In genomic region chr12:27342691-27343605, GRCm38 (mm10) we compare ENCODE assay signal across 8 mouse cellular contexts. TPM values are rescaled to one million over a fixed set of nuclear protein-coding genes. Genes with fewer than 3 reads are reported as not detected.
DNase-seq lines count a peak whose midpoint lies in the region; ATAC-seq lines count a peak whose summit lies in the region.

No protein-coding gene starts in this region.

- under 1% methylated on average over 80 of the region's 83 CpGs for WGBS in embryonic facial prominence, embryonic 13.5 days
- under 1% methylated on average over 82 of the region's 83 CpGs for WGBS in heart, embryonic 10.5 days
- WGBS in kidney, embryonic 14.5 days, result under 1% methylated on average over 77 of the region's 83 CpGs
- WGBS in limb, embryonic 11.5 days, result under 1% methylated on average over 83 of the region's 83 CpGs
- WGBS in midbrain, embryonic 13.5 days, result under 1% methylated on average over 73 of the region's 83 CpGs
- 0% methylated on average over 82 of the region's 83 CpGs for WGBS in stomach, embryonic 15.5 days

- H3K27ac ChIP-seq in embryonic facial prominence, embryonic 13.5 days, result peak overlapping the region; percentile 99
- peak overlapping the region; percentile 95 for H3K27ac ChIP-seq in heart, embryonic 10.5 days
- peak overlapping the region; percentile 93 for H3K27ac ChIP-seq in kidney, embryonic 14.5 days (ENCODE audit: low read depth, low read length)
- H3K27ac ChIP-seq in limb, embryonic 11.5 days (replicated peaks; ENCODE audit: low read depth, low read length), result peak overlapping the region; percentile 98
- H3K27ac ChIP-seq in midbrain, embryonic 13.5 days, result peak overlapping the region; percentile 100
- H3K27ac ChIP-seq in stomach, embryonic 15.5 days, result peak overlapping the region; percentile 95

- peaks cover 29% of the 10 kb centered on the region for H3K4me1 ChIP-seq in embryonic facial prominence, embryonic 13.5 days
- peaks cover 7% of the 10 kb centered on the region; the same call in 1 of the 2 replicates for H3K4me1 ChIP-seq in heart, embryonic 10.5 days
- peaks cover 3% of the 10 kb centered on the region; the same call in 1 of the 2 replicates for H3K4me1 ChIP-seq in kidney, embryonic 14.5 days (ENCODE audit: control insufficient read depth, insufficient read depth, low read length)
- peaks cover 2% of the 10 kb centered on the region; the same call in 1 of the 2 replicates for H3K4me1 ChIP-seq in limb, embryonic 11.5 days (ENCODE audit: control insufficient read depth, insufficient read depth, low read length)
- peaks cover 28% of the 10 kb centered on the region for H3K4me1 ChIP-seq in midbrain, embryonic 13.5 days (replicated peaks)
- H3K4me1 ChIP-seq in stomach, embryonic 15.5 days, result no peaks in the 10 kb centered on the region

- ATAC-seq in embryonic facial prominence, embryonic 13.5 days (ENCODE audit: insufficient number of reproducible peaks, insufficient read depth, low FRiP score, low TSS enrichment, low read depth), result peak; percentile 92
- peak; percentile 94 for ATAC-seq in kidney, embryonic 14.5 days (ENCODE audit: low FRiP score, low TSS enrichment)
- ATAC-seq in limb, embryonic 11.5 days (ENCODE audit: insufficient number of reproducible peaks, low FRiP score, low TSS enrichment, low read depth), result peak; percentile 93
- ATAC-seq in midbrain, embryonic 13.5 days, result peak; percentile 94
- peak; percentile 91 for ATAC-seq in stomach, embryonic 15.5 days (ENCODE audit: insufficient read depth, low FRiP score, low read depth)

- H3K9ac ChIP-seq in embryonic facial prominence, embryonic 13.5 days, result peak overlapping the region; percentile 100
- H3K9ac ChIP-seq in kidney, embryonic 14.5 days (ENCODE audit: low read depth, low read length), result peak overlapping the region; percentile 97
- H3K9ac ChIP-seq in limb, embryonic 11.5 days (ENCODE audit: low read length), result peak overlapping the region; percentile 100
- peak overlapping the region; percentile 100 for H3K9ac ChIP-seq in midbrain, embryonic 13.5 days (replicated peaks)
- H3K9ac ChIP-seq in stomach, embryonic 15.5 days, result peak overlapping the region; percentile 50; the same call in 1 of the 2 replicates

- H3K4me2 ChIP-seq in embryonic facial prominence, embryonic 13.5 days, result peak overlapping the region; percentile 74
- peak overlapping the region; percentile 81 for H3K4me2 ChIP-seq in kidney, embryonic 14.5 days (replicated peaks; ENCODE audit: low read depth, low read length)
- H3K4me2 ChIP-seq in limb, embryonic 11.5 days (ENCODE audit: low read depth, severe bottlenecking), result peak overlapping the region; percentile 73
- peak overlapping the region; percentile 71 for H3K4me2 ChIP-seq in midbrain, embryonic 13.5 days (replicated peaks)
- peak overlapping the region; percentile 89 for H3K4me2 ChIP-seq in stomach, embryonic 15.5 days

- peaks cover 11% of the 10 kb centered on the region for H3K36me3 ChIP-seq in embryonic facial prominence, embryonic 13.5 days
- no peaks in the 10 kb centered on the region for H3K36me3 ChIP-seq in heart, embryonic 10.5 days
- H3K36me3 ChIP-seq in kidney, embryonic 14.5 days (ENCODE audit: control insufficient read depth, insufficient read depth, low read length), result no peaks in the 10 kb centered on the region
- H3K36me3 ChIP-seq in limb, embryonic 11.5 days (ENCODE audit: control insufficient read depth, insufficient read depth, low read length), result no peaks in the 10 kb centered on the region
- peaks cover 10% of the 10 kb centered on the region; the same call in 1 of the 2 replicates for H3K36me3 ChIP-seq in midbrain, embryonic 13.5 days
- H3K36me3 ChIP-seq in stomach, embryonic 15.5 days, result no peaks in the 10 kb centered on the region

- no peaks in the 10 kb centered on the region for H3K27me3 ChIP-seq in embryonic facial prominence, embryonic 13.5 days
- no peaks in the 10 kb centered on the region for H3K27me3 ChIP-seq in heart, embryonic 10.5 days (ENCODE audit: insufficient read depth, poor library complexity, severe bottlenecking)
- no peaks in the 10 kb centered on the region for H3K27me3 ChIP-seq in kidney, embryonic 14.5 days (ENCODE audit: control insufficient read depth, insufficient read depth, low read length)
- H3K27me3 ChIP-seq in limb, embryonic 11.5 days (ENCODE audit: control insufficient read depth, insufficient read depth, low read length), result no peaks in the 10 kb centered on the region
- H3K27me3 ChIP-seq in midbrain, embryonic 13.5 days, result no peaks in the 10 kb centered on the region
- H3K27me3 ChIP-seq in stomach, embryonic 15.5 days (replicated peaks), result no peaks in the 10 kb centered on the region

- DNase-seq in brain, embryonic 18.5 days (ENCODE audit: low read depth, low spot score), result peak; percentile 98
- DNase-seq in heart, embryonic 10.5 days (ENCODE audit: low spot score), result peak; percentile 96
- DNase-seq in limb, embryonic 11.5 days (ENCODE audit: low spot score), result peak; percentile 97
- DNase-seq in thymus, postnatal 25 days, result no peak

- H3K4me3 ChIP-seq in embryonic facial prominence, embryonic 13.5 days, result peak overlapping the region; percentile 97
- H3K4me3 ChIP-seq in heart, embryonic 10.5 days, result peak overlapping the region; percentile 76
- H3K4me3 ChIP-seq in kidney, embryonic 14.5 days (ENCODE audit: low read length), result peak overlapping the region; percentile 99
- H3K4me3 ChIP-seq in limb, embryonic 11.5 days (ENCODE audit: low read depth, low read length), result peak overlapping the region; percentile 100
- peak overlapping the region; percentile 100 for H3K4me3 ChIP-seq in midbrain, embryonic 13.5 days (replicated peaks)
- peak overlapping the region; percentile 78 for H3K4me3 ChIP-seq in stomach, embryonic 15.5 days (replicated peaks)

- H3K9me3 ChIP-seq in embryonic facial prominence, embryonic 13.5 days, result no peaks in the 10 kb centered on the region
- no peaks in the 10 kb centered on the region for H3K9me3 ChIP-seq in heart, embryonic 10.5 days
- H3K9me3 ChIP-seq in kidney, embryonic 14.5 days (ENCODE audit: control insufficient read depth, low read length), result no peaks in the 10 kb centered on the region
- no peaks in the 10 kb centered on the region for H3K9me3 ChIP-seq in limb, embryonic 11.5 days (ENCODE audit: control insufficient read depth, low read length)
- no peaks in the 10 kb centered on the region for H3K9me3 ChIP-seq in midbrain, embryonic 13.5 days
- H3K9me3 ChIP-seq in stomach, embryonic 15.5 days, result no peaks in the 10 kb centered on the region

RNA-seq across cellular contexts. Expression of gene Sox11, which starts 0.6 kb away (rescaled TPM):
- 198 and 204 TPM in 2 replicates for polyA plus RNA-seq in embryonic facial prominence, embryonic 13.5 days (2015; fragmentation: Nextera tagmentation; extraction: Ambion mirVana)
- 32.0 and 73.8 TPM in 2 replicates for polyA plus RNA-seq in heart, embryonic 10.5 days (2016; fragmentation: Nextera tagmentation; extraction: Ambion mirVana)
- 109 and 115 TPM in 2 replicates for polyA plus RNA-seq in kidney, embryonic 14.5 days (2014; fragmentation: Nextera tagmentation; extraction: Ambion mirVana)
- polyA plus RNA-seq in limb, embryonic 11.5 days (2014; fragmentation: Nextera tagmentation; extraction: Ambion mirVana), result 349 and 356 TPM in 2 replicates
- polyA plus RNA-seq in midbrain, embryonic 13.5 days (2015; fragmentation: Nextera tagmentation; extraction: Ambion mirVana), result 748 and 776 TPM in 2 replicates
- polyA plus RNA-seq in stomach, embryonic 15.5 days (2015; fragmentation: Nextera tagmentation; extraction: Ambion mirVana), result 30.8 and 35.7 TPM in 2 replicates

Comparison
In these comparisons a context has a peak if more than half of its experiments do, and no peak if none do; other contexts are left out.
1. H3K9ac ChIP-seq: peak in every context shown above with its lines; median percentile 100 in embryonic facial prominence, embryonic 13.5 days; 100 in limb, embryonic 11.5 days; 100 in midbrain, embryonic 13.5 days; 97 in kidney, embryonic 14.5 days; 50 in stomach, embryonic 15.5 days.